Mouse (Mus musculus) megakaryocyte, embryonic 14.5 days (primary cell): ENCODE results near the gene Zdhhc7.

Experiments used
- FLI1 ChIP-seq: IDR thresholded peaks from 2 replicates; pipeline ENCODE4 v1.6.1; 2012; ENCODE audit warnings: low read length, inconsistent platforms, mixed read lengths
- GATA1 ChIP-seq: IDR thresholded peaks from 3 replicates; pipeline ENCODE4 v1.6.1; 2012; ENCODE audit warnings: mixed read lengths, low read length, inconsistent platforms, borderline replicate concordance

- TF ChIP-seq GATA1, result no peak
- TF ChIP-seq FLI1, result no peak
Observed at GRCm38 (mm10) chr8:120120951-120121350, 19.7 kb upstream of the Zdhhc7 start.
